Mouse (Mus musculus): ENCODE measurements around the gene Gpr142. TPM values are rescaled to one million over a fixed set of nuclear protein-coding genes. Genes with fewer than 3 reads are reported as not detected.
A peak's percentile ranks its signal among the peaks of the same experiment; 100 is the strongest.

The Gpr142 gene
- polyA plus RNA-seq, 1 experiment from 2014 or later: not detected

DNA sequence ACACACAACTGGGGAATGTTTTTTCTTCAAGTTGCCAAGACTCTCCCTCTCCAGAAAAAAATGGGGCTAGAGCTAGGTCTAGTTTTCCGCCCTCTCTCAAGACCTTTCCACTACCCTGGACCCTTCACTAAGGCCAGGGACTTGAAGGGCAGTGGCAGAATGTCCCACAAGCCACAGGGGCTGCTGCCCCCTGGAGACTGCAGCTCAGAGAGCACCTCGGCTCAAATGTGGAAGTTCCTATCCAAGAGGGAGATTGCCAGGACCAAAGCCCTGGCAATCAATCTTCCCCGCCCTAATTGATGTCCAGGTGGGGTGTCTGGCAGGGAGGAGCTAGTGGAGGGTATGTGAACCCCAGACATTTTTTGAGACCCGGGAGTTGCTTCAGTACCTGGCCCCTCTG lies 7.9 kb upstream of the Gpr142 start:
- peak overlapping the region; percentile 95; the same call in 1 of the 2 replicates for H3K4me2 ChIP-seq (replicated peaks)
- H3K27me3 ChIP-seq: peaks cover 89% of the 10 kb centered on the region
- no peak overlapping the region for H3K4me3 ChIP-seq
- no peak overlapping the region for H3K9ac ChIP-seq
- no peak for ATAC-seq (ENCODE audit: insufficient number of reproducible peaks, insufficient read depth, low FRiP score, low TSS enrichment)
- no peak overlapping the region for H3K27ac ChIP-seq
- no peaks in the 10 kb centered on the region for H3K9me3 ChIP-seq
- H3K36me3 ChIP-seq: no peaks in the 10 kb centered on the region
- peaks cover 37% of the 10 kb centered on the region for H3K4me1 ChIP-seq
- WGBS: 21% methylated on average over 4 of the region's 4 CpGs

DNA sequence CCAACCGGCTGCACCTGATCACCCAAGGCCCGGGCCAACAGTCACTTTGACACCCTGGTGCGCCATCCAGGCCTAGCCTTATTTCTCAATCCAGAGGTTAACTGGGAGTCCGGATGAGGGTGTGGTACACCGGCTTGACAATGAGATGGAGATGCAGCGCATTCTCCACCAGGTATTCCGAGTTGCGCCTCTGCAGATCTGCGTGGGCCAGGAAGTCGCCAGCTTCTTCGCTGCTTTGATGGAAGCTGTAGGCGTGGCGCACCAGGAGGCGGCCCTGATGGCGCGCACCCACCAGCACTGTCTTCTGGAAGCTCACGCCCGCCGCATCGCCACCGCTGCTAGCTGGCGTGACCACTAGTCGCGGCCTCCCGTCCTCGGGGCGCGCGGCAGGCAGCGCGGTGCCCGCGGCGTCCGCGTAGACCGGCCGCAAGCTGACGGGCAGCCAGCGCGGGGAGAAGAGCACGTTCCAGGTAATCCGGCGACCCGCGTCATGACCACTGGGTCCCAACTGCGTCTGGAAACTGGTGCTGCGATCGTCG lies 7.3 kb upstream of the Gpr142 start:
- Histone ChIP-seq H3K4me3 (peak overlapping the region; percentile 47), H3K9me3 (no peaks in the 10 kb centered on the region), H3K4me2 (replicated peaks) (peak overlapping the region; percentile 95), H3K27me3 (peaks cover 86% of the 10 kb centered on the region), H3K4me1 (peaks cover 36% of the 10 kb centered on the region), H3K27ac (no peak overlapping the region), H3K9ac (peak overlapping the region; percentile 50), H3K36me3 (no peaks in the 10 kb centered on the region)
- no peak for ATAC-seq (ENCODE audit: insufficient number of reproducible peaks, insufficient read depth, low FRiP score, low TSS enrichment)
- WGBS: 3% methylated on average over 50 of the region's 50 CpGs

DNA sequence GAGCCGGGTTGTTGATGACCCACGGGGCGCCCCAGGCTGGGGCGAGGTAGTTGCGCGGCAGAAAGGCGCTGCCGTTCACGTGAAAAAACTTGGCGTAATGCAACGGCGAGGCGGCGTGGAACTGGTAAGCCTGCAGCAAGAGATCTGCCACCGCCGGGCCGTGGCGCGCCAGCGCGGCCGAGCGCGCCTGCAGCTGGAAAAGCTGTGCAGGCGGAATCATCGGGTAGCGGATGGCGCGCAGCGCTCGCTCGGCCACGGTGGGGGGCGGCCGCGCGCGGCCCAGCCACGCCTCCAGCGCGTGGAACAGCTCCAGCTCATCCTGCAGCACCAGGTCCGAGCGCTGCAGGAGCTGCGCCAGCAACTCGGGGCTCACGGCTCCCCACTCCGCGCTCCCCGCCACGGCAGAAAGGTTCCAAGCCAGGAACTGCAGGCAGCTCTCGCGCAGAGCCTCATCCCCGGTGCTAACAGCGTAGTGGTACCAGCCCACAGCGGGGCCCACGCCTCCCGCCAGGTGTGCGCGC lies 6.8 kb upstream of the Gpr142 start:
- no peak for ATAC-seq (ENCODE audit: insufficient number of reproducible peaks, insufficient read depth, low FRiP score, low TSS enrichment)
- no peaks in the 10 kb centered on the region for H3K36me3 ChIP-seq
- H3K9me3 ChIP-seq: no peaks in the 10 kb centered on the region
- no peak overlapping the region for H3K27ac ChIP-seq
- peak overlapping the region; percentile 47 for H3K4me3 ChIP-seq
- peaks cover 81% of the 10 kb centered on the region for H3K27me3 ChIP-seq
- H3K4me1 ChIP-seq: peaks cover 36% of the 10 kb centered on the region
- H3K9ac ChIP-seq: peak overlapping the region; percentile 50
- H3K4me2 ChIP-seq (replicated peaks): peak overlapping the region; percentile 95
- WGBS: under 1% methylated on average over 58 of the region's 59 CpGs

DNA sequence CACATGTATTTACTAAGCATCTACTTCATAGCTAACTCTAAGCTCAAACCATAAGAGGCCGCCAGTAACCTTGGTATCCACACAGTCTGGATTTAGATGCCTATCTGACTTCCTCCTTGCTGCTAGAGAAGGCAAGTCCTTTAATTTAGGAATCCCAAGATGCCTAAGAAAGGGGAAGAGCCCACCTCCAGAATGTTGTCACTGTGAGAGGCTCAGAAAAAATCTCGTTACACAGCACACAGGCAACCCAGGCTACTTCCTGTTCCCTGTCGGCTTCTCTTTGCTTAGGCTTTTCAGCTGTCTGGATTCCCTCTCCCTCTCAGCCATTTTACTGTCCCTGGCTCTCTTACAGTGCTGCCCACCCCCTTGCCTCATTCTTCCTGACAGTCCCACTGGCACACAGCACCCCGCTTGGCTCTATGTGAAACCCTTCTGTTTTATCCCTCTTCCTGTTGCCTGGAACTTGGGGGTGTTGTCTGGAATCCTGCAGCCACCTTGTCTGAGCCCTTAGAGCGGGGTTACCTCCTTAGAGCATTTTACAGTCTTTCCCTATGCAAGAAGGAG lies 5.7 kb upstream of the Gpr142 start:
- no peaks in the 10 kb centered on the region for H3K9me3 ChIP-seq
- 51% methylated on average over 5 of the region's 5 CpGs for WGBS
- H3K4me1 ChIP-seq: peaks cover 36% of the 10 kb centered on the region
- no peak overlapping the region for H3K4me2 ChIP-seq (replicated peaks)
- H3K36me3 ChIP-seq: no peaks in the 10 kb centered on the region
- H3K27ac ChIP-seq: no peak overlapping the region
- H3K27me3 ChIP-seq: peaks cover 70% of the 10 kb centered on the region
- H3K4me3 ChIP-seq: no peak overlapping the region
- ATAC-seq (ENCODE audit: insufficient number of reproducible peaks, insufficient read depth, low FRiP score, low TSS enrichment): no peak
- no peak overlapping the region for H3K9ac ChIP-seq

DNA sequence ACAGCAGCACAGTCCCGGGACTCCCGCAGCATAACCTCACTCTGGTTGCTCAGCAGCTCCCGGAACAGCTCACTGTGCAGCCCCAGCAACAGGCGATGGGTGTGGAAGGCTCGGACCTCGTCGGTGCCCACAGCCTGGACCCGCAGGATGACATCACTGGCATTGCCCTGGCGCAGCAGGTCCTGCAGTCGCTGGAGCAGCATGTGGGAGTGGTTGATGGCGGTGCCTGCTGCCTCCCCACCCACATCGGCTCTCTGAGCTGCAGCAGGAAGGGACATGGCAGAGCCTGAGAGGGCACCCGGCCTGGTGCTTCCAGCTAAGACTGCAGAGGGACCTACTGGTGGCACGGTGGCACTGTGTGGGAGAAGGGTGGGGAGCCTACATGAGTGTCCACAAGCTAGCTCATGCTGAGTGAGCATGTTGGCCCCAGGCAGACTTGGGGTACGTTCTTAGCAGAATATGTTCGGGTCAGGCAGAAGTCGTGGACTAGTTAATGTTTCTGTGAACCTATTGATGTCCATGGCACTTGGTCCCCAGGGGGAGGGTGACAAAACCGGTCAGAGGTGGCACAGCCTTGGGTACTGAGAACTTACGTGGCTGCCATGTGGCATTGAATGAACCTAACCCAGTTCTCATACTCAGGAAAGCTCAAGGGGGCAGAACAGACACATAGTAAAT lies 4.7 kb upstream of the Gpr142 start:
- H3K4me2 ChIP-seq (replicated peaks): no peak overlapping the region
- 65% methylated on average over 19 of the region's 19 CpGs for WGBS
- H3K27ac ChIP-seq: no peak overlapping the region

DNA sequence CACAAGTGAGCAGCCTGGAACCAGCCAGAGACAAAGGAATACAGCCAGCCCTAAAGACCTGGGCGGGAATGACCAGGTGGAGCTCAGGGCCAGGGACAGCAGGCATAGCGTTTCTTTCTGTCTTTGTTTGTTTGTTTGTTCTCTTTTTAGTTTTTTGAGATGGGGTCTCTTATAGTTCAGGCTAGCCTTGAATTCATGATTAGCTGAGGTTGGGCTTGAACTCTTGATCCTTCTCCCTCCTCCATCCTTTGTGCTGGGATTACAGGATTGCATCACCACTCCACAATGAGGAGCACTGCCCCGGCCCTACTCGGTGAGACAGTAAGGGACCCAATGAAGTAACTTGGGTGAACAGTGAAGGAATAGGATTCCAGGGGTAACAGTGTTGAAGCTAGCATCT lies 4.0 kb upstream of the Gpr142 start:
- Histone ChIP-seq H3K4me3 (peak overlapping the region; percentile 32; the same call in 1 of the 2 replicates), H3K4me2 (replicated peaks) (peak overlapping the region; percentile 52), H3K9ac (0 out of 2 replicates have a peak overlapping the region, but pooled peaks have one; percentile 11), H3K9me3 (no peaks in the 10 kb centered on the region), H3K27me3 (peaks cover 53% of the 10 kb centered on the region), H3K36me3 (no peaks in the 10 kb centered on the region), H3K4me1 (peaks cover 30% of the 10 kb centered on the region), H3K27ac (peak overlapping the region; percentile 32)
- WGBS: 44% methylated on average over 4 of the region's 4 CpGs
- no peak for ATAC-seq (ENCODE audit: insufficient number of reproducible peaks, insufficient read depth, low FRiP score, low TSS enrichment)

More for the DNA sequence above, 4.7 kb upstream of the Gpr142 start:
- Histone ChIP-seq H3K36me3 (no peaks in the 10 kb centered on the region), H3K4me1 (peaks cover 33% of the 10 kb centered on the region), H3K27me3 (peaks cover 60% of the 10 kb centered on the region), H3K9ac (no peak overlapping the region), H3K9me3 (no peaks in the 10 kb centered on the region), H3K4me3 (no peak overlapping the region)
- ATAC-seq (ENCODE audit: insufficient number of reproducible peaks, insufficient read depth, low FRiP score, low TSS enrichment): no peak

DNA sequence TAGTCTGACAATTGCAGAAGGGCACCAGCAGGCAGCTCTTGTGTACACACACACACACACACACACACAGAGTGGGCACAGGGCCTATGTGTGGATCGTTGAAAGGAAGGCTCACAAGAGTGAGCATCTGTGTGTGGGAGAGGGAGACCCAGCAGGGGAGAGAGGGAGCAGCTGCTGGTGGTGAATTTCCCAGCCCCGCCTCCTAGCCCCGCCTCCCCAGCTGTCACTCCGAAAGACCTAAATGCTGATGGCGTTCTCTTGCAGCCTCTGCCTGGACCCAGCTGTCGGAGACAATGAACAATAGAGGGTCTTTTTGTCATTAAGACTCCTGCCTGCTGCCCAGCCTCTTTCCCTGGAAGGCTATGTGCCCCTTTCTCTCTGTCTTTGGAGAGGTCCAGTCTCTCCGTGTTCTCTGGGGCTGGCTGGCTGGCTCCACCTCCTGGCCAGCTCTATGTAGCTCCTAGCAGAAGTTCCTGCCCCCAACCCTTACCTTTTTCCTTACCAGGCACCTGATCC lies 3.4 kb upstream of the Gpr142 start:
- H3K4me1 ChIP-seq: peaks cover 30% of the 10 kb centered on the region
- 0 out of 2 replicates have a peak overlapping the region, but pooled peaks have one; percentile 11 for H3K9ac ChIP-seq
- H3K4me3 ChIP-seq: peak overlapping the region; percentile 32
- H3K9me3 ChIP-seq: no peaks in the 10 kb centered on the region
- 0% methylated on average over 7 of the region's 7 CpGs for WGBS
- peak overlapping the region; percentile 73 for H3K27ac ChIP-seq
- no peaks in the 10 kb centered on the region for H3K36me3 ChIP-seq
- peaks cover 47% of the 10 kb centered on the region for H3K27me3 ChIP-seq
- ATAC-seq (ENCODE audit: insufficient number of reproducible peaks, insufficient read depth, low FRiP score, low TSS enrichment): peak; percentile 70
- H3K4me2 ChIP-seq (replicated peaks): peak overlapping the region; percentile 52

DNA sequence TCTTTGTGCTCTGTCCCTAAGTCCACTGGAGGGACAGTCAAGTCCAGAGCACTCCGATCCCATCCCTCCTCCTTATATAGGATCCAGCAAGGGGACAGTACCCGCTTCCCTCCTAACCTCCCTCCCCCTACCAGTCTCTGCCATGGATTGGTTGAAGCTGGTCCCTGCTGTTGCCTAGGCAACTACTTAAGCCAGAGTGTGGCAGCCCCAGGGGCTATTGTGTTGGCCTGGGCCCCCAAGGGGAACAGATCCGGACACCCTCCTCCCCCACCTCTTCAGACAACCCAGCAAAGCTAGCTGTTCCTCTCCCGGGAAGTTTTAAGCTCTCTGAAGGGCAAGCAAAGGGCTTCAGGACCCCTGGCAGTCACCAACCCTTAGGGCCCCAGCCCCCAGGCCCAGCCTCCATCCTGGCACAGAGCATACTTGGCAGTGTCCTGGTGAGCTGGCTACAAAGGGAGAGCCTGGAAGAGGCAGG lies 2.8 kb upstream of the Gpr142 start, which contains the start of gene Btbd17:
Btbd17 (minus strand) TSS at position 98 of the 475 bp plus-strand sequence.
- Histone ChIP-seq H3K4me1 (peaks cover 30% of the 10 kb centered on the region), H3K4me2 (replicated peaks) (peak within 1 kb of the TSS; percentile 52), H3K9ac (peak within 1 kb of the TSS; percentile 11; the same call in 1 of the 2 replicates), H3K4me3 (peak within 1 kb of the TSS; percentile 32), H3K9me3 (no peaks in the 10 kb centered on the region), H3K27ac (peak within 1 kb of the TSS; percentile 73), H3K36me3 (no peaks in the 10 kb centered on the region), H3K27me3 (peaks cover 41% of the 10 kb centered on the region)
- peak; percentile 42 for ATAC-seq (ENCODE audit: insufficient number of reproducible peaks, insufficient read depth, low FRiP score, low TSS enrichment)
- 4% methylated on average over 4 of the region's 4 CpGs for WGBS

DNA sequence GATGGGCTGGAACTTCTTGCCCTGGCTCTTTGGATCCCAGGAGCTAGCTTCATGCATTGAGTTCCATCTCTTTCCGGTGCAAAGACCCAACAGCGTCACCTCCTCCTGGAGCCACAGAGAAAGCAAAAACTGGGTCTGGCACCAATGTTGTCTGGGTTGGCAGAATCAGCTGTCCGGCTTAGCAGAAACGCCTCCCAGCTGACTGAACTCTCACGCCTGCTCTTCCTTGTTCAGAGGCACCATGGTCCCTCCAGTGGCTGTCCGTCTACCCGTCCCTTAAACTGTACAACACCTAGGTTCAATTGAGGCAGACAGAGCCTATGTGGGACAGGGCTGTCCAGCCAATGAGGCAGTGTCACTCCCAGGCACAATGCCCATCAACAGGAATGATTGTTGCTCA lies 1.5 kb upstream of the Gpr142 start:
- 90% methylated on average over 7 of the region's 7 CpGs for WGBS
- H3K4me1 ChIP-seq: peaks cover 18% of the 10 kb centered on the region

DNA sequence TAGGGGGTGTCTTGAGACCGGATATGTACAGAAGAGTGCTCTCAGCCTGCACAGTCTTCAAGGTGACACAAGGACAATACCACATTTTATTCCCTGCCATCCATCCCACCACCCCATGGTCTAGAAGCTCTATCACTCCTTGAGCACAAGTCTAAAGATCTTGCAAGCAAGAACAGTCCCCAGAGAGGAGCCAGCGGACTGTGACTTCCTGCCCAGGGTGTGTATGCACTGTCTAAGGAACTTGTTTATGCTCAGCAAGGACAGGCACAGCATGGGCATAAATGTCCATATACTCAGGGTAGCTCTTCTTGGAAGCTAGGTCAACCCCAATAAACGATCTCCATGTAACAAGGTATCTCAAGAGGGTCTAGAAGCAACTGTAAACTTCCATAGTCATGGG lies 743 bp upstream of the Gpr142 start:
- Histone ChIP-seq H3K4me2 (replicated peaks) (no peak overlapping the region), H3K9me3 (no peaks in the 10 kb centered on the region), H3K27ac (no peak overlapping the region), H3K4me1 (peaks cover 18% of the 10 kb centered on the region), H3K4me3 (no peak overlapping the region), H3K9ac (no peak overlapping the region), H3K27me3 (peaks cover 20% of the 10 kb centered on the region), H3K36me3 (no peaks in the 10 kb centered on the region)
- ATAC-seq (ENCODE audit: insufficient number of reproducible peaks, insufficient read depth, low FRiP score, low TSS enrichment): no peak
- WGBS: 82% methylated on average over 3 of the region's 3 CpGs

More for the DNA sequence above, 1.5 kb upstream of the Gpr142 start:
- Histone ChIP-seq H3K36me3 (no peaks in the 10 kb centered on the region), H3K4me3 (no peak overlapping the region), H3K27ac (no peak overlapping the region), H3K9me3 (no peaks in the 10 kb centered on the region), H3K9ac (no peak overlapping the region), H3K27me3 (peaks cover 28% of the 10 kb centered on the region), H3K4me2 (replicated peaks) (no peak overlapping the region)
- no peak for ATAC-seq (ENCODE audit: insufficient number of reproducible peaks, insufficient read depth, low FRiP score, low TSS enrichment)

DNA sequence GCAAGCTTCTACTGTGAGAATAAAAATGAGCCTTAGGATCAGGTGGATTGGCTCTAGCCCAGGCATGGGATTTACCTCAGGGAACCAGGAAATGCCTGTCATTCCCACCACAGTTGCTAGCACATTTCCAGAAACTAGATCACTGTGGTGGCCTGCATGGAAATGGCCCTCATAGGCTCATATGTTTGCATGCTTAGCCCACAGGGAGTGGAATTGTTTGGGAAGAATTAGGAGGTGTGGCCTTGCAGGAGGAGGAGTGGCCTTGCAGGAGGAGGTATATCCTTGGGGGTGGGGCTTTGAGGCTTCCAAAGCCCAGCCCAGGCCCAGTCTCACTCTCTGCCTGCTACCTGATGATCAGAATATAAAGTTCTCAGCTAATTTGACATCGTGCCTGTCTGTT lies 3.2 kb downstream of the Gpr142 start:
- no peak for ATAC-seq (ENCODE audit: insufficient number of reproducible peaks, insufficient read depth, low FRiP score, low TSS enrichment)
- H3K9me3 ChIP-seq: no peaks in the 10 kb centered on the region
- peaks cover 11% of the 10 kb centered on the region; the same call in 1 of the 2 replicates for H3K4me1 ChIP-seq
- 88% methylated on average over 1 of the region's 1 CpGs for WGBS
- H3K4me2 ChIP-seq (replicated peaks): no peak overlapping the region
- no peak overlapping the region for H3K4me3 ChIP-seq
- no peaks in the 10 kb centered on the region for H3K27me3 ChIP-seq
- no peak overlapping the region for H3K27ac ChIP-seq
- no peak overlapping the region for H3K9ac ChIP-seq
- H3K36me3 ChIP-seq: no peaks in the 10 kb centered on the region
